Mouse (Mus musculus): Measurements from ENCODE around the gene Sh2b1. TPM values are rescaled to one million over a fixed set of nuclear protein-coding genes. Genes with fewer than 3 reads are reported as not detected.

The Sh2b1 gene
- polyA plus RNA-seq, 1 experiment, result not detected

GRCm38 (mm10) chr7:126452244-126452643 lies 23.0 kb downstream of the Sh2b1 start:
- no peak for TF ChIP-seq CTCF (IDR thresholded peaks at IDR 0.05; ENCODE audit: insufficient read depth, low read depth, low read length)
- Histone ChIP-seq H3K4me1 (ENCODE audit: control insufficient read depth, insufficient read depth, low read length) (no peaks in the 10 kb centered on the region), H3K27ac (ENCODE audit: insufficient read depth, low read depth, low read length) (no peak overlapping the region), H3K4me3 (ENCODE audit: insufficient read depth, low read depth, low read length) (no peak overlapping the region)
- WGBS, result 91% methylated on average over 3 of the region's 3 CpGs

GRCm38 (mm10) chr7:126450641-126451040 lies 24.6 kb downstream of the Sh2b1 start:
- H3K4me3 ChIP-seq (ENCODE audit: insufficient read depth, low read depth, low read length), result no peak overlapping the region
- no peaks in the 10 kb centered on the region for H3K4me1 ChIP-seq (ENCODE audit: control insufficient read depth, insufficient read depth, low read length)
- no peak for TF ChIP-seq CTCF (IDR thresholded peaks at IDR 0.05; ENCODE audit: insufficient read depth, low read depth, low read length)
- TF ChIP-seq POLR2A (IDR thresholded peaks at IDR 0.05; ENCODE audit: insufficient read depth, low read depth, low read length), result no peak
- WGBS, result 87% methylated on average over 6 of the region's 6 CpGs
- H3K27ac ChIP-seq (ENCODE audit: insufficient read depth, low read depth, low read length), result no peak overlapping the region

- Histone ChIP-seq H3K4me1 (ENCODE audit: control insufficient read depth, insufficient read depth, low read length) (no peaks in the 10 kb centered on the region), H3K27ac (ENCODE audit: insufficient read depth, low read depth, low read length) (no peak overlapping the region), H3K4me3 (ENCODE audit: insufficient read depth, low read depth, low read length) (no peak overlapping the region)
- TF ChIP-seq POLR2A (IDR thresholded peaks at IDR 0.05; ENCODE audit: insufficient read depth, low read depth, low read length) (no peak), CTCF (IDR thresholded peaks at IDR 0.05; ENCODE audit: insufficient read depth, low read depth, low read length) (no peak)
- WGBS, result 92% methylated on average over 18 of the region's 18 CpGs
Measured at GRCm38 (mm10) chr7:126449991-126450390, 25.2 kb downstream of the Sh2b1 start.

GRCm38 (mm10) chr7:126448481-126448880 lies 26.7 kb downstream of the Sh2b1 start:
- WGBS, result 92% methylated on average over 19 of the region's 19 CpGs
- no peak overlapping the region for H3K4me3 ChIP-seq (ENCODE audit: insufficient read depth, low read depth, low read length)
- TF ChIP-seq CTCF (IDR thresholded peaks at IDR 0.05; ENCODE audit: insufficient read depth, low read depth, low read length), result no peak
- no peak for TF ChIP-seq POLR2A (IDR thresholded peaks at IDR 0.05; ENCODE audit: insufficient read depth, low read depth, low read length)

GRCm38 (mm10) chr7:126446217-126446616 lies 29.0 kb downstream of the Sh2b1 start:
- no peak for TF ChIP-seq CTCF (IDR thresholded peaks at IDR 0.05; ENCODE audit: insufficient read depth, low read depth, low read length)
- H3K4me3 ChIP-seq (ENCODE audit: insufficient read depth, low read depth, low read length), result no peak overlapping the region
- 93% methylated on average over 21 of the region's 21 CpGs for WGBS
- no peak overlapping the region for H3K27ac ChIP-seq (ENCODE audit: insufficient read depth, low read depth, low read length)
- no peaks in the 10 kb centered on the region for H3K4me1 ChIP-seq (ENCODE audit: control insufficient read depth, insufficient read depth, low read length)

More at GRCm38 (mm10) chr7:126448481-126448880, 26.7 kb downstream of the Sh2b1 start:
- Histone ChIP-seq H3K4me1 (ENCODE audit: control insufficient read depth, insufficient read depth, low read length) (no peaks in the 10 kb centered on the region), H3K27ac (ENCODE audit: insufficient read depth, low read depth, low read length) (no peak overlapping the region)

GRCm38 (mm10) chr7:126445104-126445815 lies 30.0 kb downstream of the Sh2b1 start:
- no peak overlapping the region for H3K27ac ChIP-seq (ENCODE audit: insufficient read depth, low read depth, low read length)
- WGBS, result 95% methylated on average over 15 of the region's 15 CpGs
- TF ChIP-seq CTCF (IDR thresholded peaks at IDR 0.05; ENCODE audit: insufficient read depth, low read depth, low read length) (no peak), POLR2A (IDR thresholded peaks at IDR 0.05; ENCODE audit: insufficient read depth, low read depth, low read length) (no peak)
- no peak overlapping the region for H3K4me3 ChIP-seq (ENCODE audit: insufficient read depth, low read depth, low read length)
- H3K4me1 ChIP-seq (ENCODE audit: control insufficient read depth, insufficient read depth, low read length), result no peaks in the 10 kb centered on the region

- WGBS, result 94% methylated on average over 9 of the region's 9 CpGs
- Histone ChIP-seq H3K4me3 (ENCODE audit: insufficient read depth, low read depth, low read length) (no peak overlapping the region), H3K27ac (ENCODE audit: insufficient read depth, low read depth, low read length) (no peak overlapping the region), H3K4me1 (ENCODE audit: control insufficient read depth, insufficient read depth, low read length) (no peaks in the 10 kb centered on the region)
- TF ChIP-seq POLR2A (IDR thresholded peaks at IDR 0.05; ENCODE audit: insufficient read depth, low read depth, low read length), result no peak
- TF ChIP-seq CTCF (IDR thresholded peaks at IDR 0.05; ENCODE audit: insufficient read depth, low read depth, low read length), result no peak
Measured at GRCm38 (mm10) chr7:126444536-126444935, 30.7 kb downstream of the Sh2b1 start.

GRCm38 (mm10) chr7:126443997-126444396 lies 31.2 kb downstream of the Sh2b1 start:
- TF ChIP-seq CTCF (IDR thresholded peaks at IDR 0.05; ENCODE audit: insufficient read depth, low read depth, low read length) (no peak), POLR2A (IDR thresholded peaks at IDR 0.05; ENCODE audit: insufficient read depth, low read depth, low read length) (no peak)
- no peak overlapping the region for H3K27ac ChIP-seq (ENCODE audit: insufficient read depth, low read depth, low read length)
- 96% methylated on average over 10 of the region's 10 CpGs for WGBS
- H3K4me3 ChIP-seq (ENCODE audit: insufficient read depth, low read depth, low read length), result no peak overlapping the region
- no peaks in the 10 kb centered on the region for H3K4me1 ChIP-seq (ENCODE audit: control insufficient read depth, insufficient read depth, low read length)

GRCm38 (mm10) chr7:126440134-126440533 lies 35.1 kb downstream of the Sh2b1 start:
- no peak overlapping the region for H3K4me3 ChIP-seq (ENCODE audit: insufficient read depth, low read depth, low read length)
- 65% methylated on average over 9 of the region's 9 CpGs for WGBS
- H3K4me1 ChIP-seq (ENCODE audit: control insufficient read depth, insufficient read depth, low read length), result 0 out of 2 replicates have a peak, but pooled peaks cover 3% of the 10 kb centered on the region
- no peak overlapping the region for H3K27ac ChIP-seq (ENCODE audit: insufficient read depth, low read depth, low read length)
- TF ChIP-seq POLR2A (IDR thresholded peaks at IDR 0.05; ENCODE audit: insufficient read depth, low read depth, low read length) (no peak), CTCF (IDR thresholded peaks at IDR 0.05; ENCODE audit: insufficient read depth, low read depth, low read length) (no peak)

Measured in olfactory bulb, adult 2 months (tissue).